ENCODE assay signal across 14 mouse cellular contexts in the genomic region with DNA sequence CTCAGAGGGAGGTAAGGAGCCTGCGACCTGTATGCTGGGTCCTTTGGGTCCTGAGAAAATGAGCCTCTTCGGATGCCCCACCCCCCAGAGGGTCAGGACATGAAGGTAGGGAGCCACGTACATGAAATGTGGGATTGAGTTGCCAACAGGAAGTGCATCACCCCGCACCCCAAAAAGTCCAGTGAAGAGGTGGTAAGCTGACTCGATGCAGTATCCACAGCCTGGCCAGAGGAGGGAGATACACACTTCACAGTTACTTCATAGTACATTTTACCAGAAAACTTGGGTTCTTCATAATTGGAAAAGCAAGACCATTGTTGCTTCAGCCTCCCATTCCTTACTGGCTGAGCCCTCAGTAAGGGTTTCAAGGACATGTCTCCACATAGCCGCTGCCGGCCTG.
A peak's percentile ranks its signal among the peaks of the same experiment; 100 is the strongest.
DNase-seq lines count a peak whose midpoint lies in the region; ATAC-seq and TF ChIP-seq lines count a peak whose summit lies in the region.
"Had no signal": no experiment of that assay in that cellular context is flagged by ENCODE, and none has a peak within 500 bp of the region (broad histone marks: within the 10 kb centered on the region; RNA-seq: fewer than 3 reads in every experiment).

No protein-coding gene starts in this region.

- TF ChIP-seq POLR2A in olfactory bulb, adult 2 months (IDR thresholded peaks at IDR 0.05; ENCODE audit: insufficient read depth, low read depth, low read length), result no peak

- H3K9ac ChIP-seq in heart, embryonic 12.5 days, result no peak overlapping the region
- H3K9ac ChIP-seq in kidney, embryonic 16.5 days (replicated peaks; ENCODE audit: low read length), result no peak overlapping the region
- H3K9ac ChIP-seq in kidney, embryonic 14.5 days (ENCODE audit: low read depth, low read length), result no peak overlapping the region
- H3K9ac ChIP-seq: embryonic facial prominence, embryonic 15.5 days; forebrain, embryonic 12.5 days had no signal

- intact Hi-C loops in heart, postnatal 25 days (cut with DNase I), result loop anchor here (10.0 kb wide), 1 partner anchor 210 kb away; no protein-coding TSS in a partner anchor
- intact Hi-C loops in gastrocnemius, postnatal 14 days (cut with DNase I; ENCODE audit: low total_unique reads), result no loop called here

- peaks cover 32% of the 10 kb centered on the region for H3K4me1 ChIP-seq in heart, embryonic 12.5 days (replicated peaks)
- peaks cover 11% of the 10 kb centered on the region for H3K4me1 ChIP-seq in kidney, embryonic 16.5 days (ENCODE audit: insufficient read depth, low read length)
- H3K4me1 ChIP-seq in kidney, embryonic 14.5 days (ENCODE audit: control insufficient read depth, insufficient read depth, low read length), result peaks cover 16% of the 10 kb centered on the region; the same call in 1 of the 2 replicates
- H3K4me1 ChIP-seq in olfactory bulb, adult 2 months (ENCODE audit: control insufficient read depth, insufficient read depth, low read length), result peaks cover 13% of the 10 kb centered on the region
- H3K4me1 ChIP-seq: embryonic facial prominence, embryonic 15.5 days; forebrain, embryonic 12.5 days had no signal

- peak overlapping the region; percentile 81 for H3K27ac ChIP-seq in heart, embryonic 12.5 days (ENCODE audit: poor library complexity, severe bottlenecking)
- H3K27ac ChIP-seq in kidney, embryonic 16.5 days (ENCODE audit: low read length), result peak overlapping the region; percentile 63
- no peak overlapping the region; the same call in 1 of the 2 replicates for H3K27ac ChIP-seq in kidney, embryonic 14.5 days (ENCODE audit: low read depth, low read length)
- peak overlapping the region; percentile 35; the same call in 1 of the 2 replicates for H3K27ac ChIP-seq in olfactory bulb, adult 2 months (ENCODE audit: insufficient read depth, low read depth, low read length)
- H3K27ac ChIP-seq: forebrain, embryonic 12.5 days had no signal

- DNase-seq in heart, postnatal 25 days (ENCODE audit: low spot score), result no peak
- peak; percentile 15 for DNase-seq in lung, postnatal 10 days
- no peak for DNase-seq in lung, postnatal 4 days
- no peak for DNase-seq in gastrocnemius, postnatal 14 days
- DNase-seq: adrenal gland, adult 8-10 months; cerebellum, adult 18-20 months; kidney, adult 11 months had no signal

- peaks cover 72% of the 10 kb centered on the region for H3K36me3 ChIP-seq in heart, embryonic 12.5 days
- H3K36me3 ChIP-seq in kidney, embryonic 16.5 days (ENCODE audit: insufficient read depth, low read length), result no peaks in the 10 kb centered on the region
- H3K36me3 ChIP-seq in kidney, embryonic 14.5 days (ENCODE audit: control insufficient read depth, insufficient read depth, low read length), result no peaks in the 10 kb centered on the region
- H3K36me3 ChIP-seq: G1E had no signal

- no peaks in the 10 kb centered on the region for H3K9me3 ChIP-seq in heart, embryonic 12.5 days (replicated peaks)
- no peaks in the 10 kb centered on the region for H3K9me3 ChIP-seq in kidney, embryonic 16.5 days (ENCODE audit: low read length)
- no peaks in the 10 kb centered on the region for H3K9me3 ChIP-seq in kidney, embryonic 14.5 days (ENCODE audit: control insufficient read depth, low read length)
- H3K9me3 ChIP-seq: embryonic facial prominence, embryonic 15.5 days; forebrain, embryonic 12.5 days had no signal

- H3K27me3 ChIP-seq in heart, embryonic 12.5 days (replicated peaks), result no peaks in the 10 kb centered on the region
- no peaks in the 10 kb centered on the region for H3K27me3 ChIP-seq in kidney, embryonic 16.5 days (ENCODE audit: insufficient read depth, low read length)
- no peaks in the 10 kb centered on the region for H3K27me3 ChIP-seq in kidney, embryonic 14.5 days (ENCODE audit: control insufficient read depth, insufficient read depth, low read length)
- H3K27me3 ChIP-seq: embryonic facial prominence, embryonic 15.5 days; forebrain, embryonic 12.5 days had no signal

- no peak for ATAC-seq in heart, embryonic 12.5 days (ENCODE audit: insufficient number of reproducible peaks, low FRiP score)
- ATAC-seq in kidney, embryonic 16.5 days (ENCODE audit: low FRiP score, low TSS enrichment), result no peak
- no peak for ATAC-seq in kidney, embryonic 14.5 days (ENCODE audit: low FRiP score, low TSS enrichment)

- no peak for TF ChIP-seq CTCF in olfactory bulb, adult 2 months (IDR thresholded peaks at IDR 0.05; ENCODE audit: insufficient read depth, low read depth, low read length)

- no peak overlapping the region for H3K4me2 ChIP-seq in heart, embryonic 12.5 days
- H3K4me2 ChIP-seq in kidney, embryonic 16.5 days (replicated peaks; ENCODE audit: low read depth, low read length), result no peak overlapping the region
- no peak overlapping the region for H3K4me2 ChIP-seq in kidney, embryonic 14.5 days (replicated peaks; ENCODE audit: low read depth, low read length)
- H3K4me2 ChIP-seq: embryonic facial prominence, embryonic 15.5 days; forebrain, embryonic 12.5 days had no signal

- H3K4me3 ChIP-seq in heart, embryonic 12.5 days, result no peak overlapping the region
- no peak overlapping the region for H3K4me3 ChIP-seq in kidney, embryonic 16.5 days (ENCODE audit: low read length)
- no peak overlapping the region for H3K4me3 ChIP-seq in kidney, embryonic 14.5 days (ENCODE audit: low read length)
- no peak overlapping the region for H3K4me3 ChIP-seq in olfactory bulb, adult 2 months (ENCODE audit: insufficient read depth, low read depth, low read length)
- H3K4me3 ChIP-seq: embryonic facial prominence, embryonic 15.5 days; forebrain, embryonic 12.5 days had no signal

- 48% methylated on average over 7 of the region's 7 CpGs for WGBS in heart, embryonic 12.5 days
- WGBS in kidney, embryonic 16.5 days, result 62% methylated on average over 7 of the region's 7 CpGs
- 71% methylated on average over 7 of the region's 7 CpGs for WGBS in kidney, embryonic 14.5 days
- WGBS in olfactory bulb, adult 2 months, result 72% methylated on average over 7 of the region's 7 CpGs
